Mouse (Mus musculus) hindbrain, embryonic 13.5 days (tissue): ENCODE results near the gene Rhot1. TPM values are rescaled to one million over a fixed set of nuclear protein-coding genes. Genes with fewer than 3 reads are reported as not detected.
"Not testable (repeated sequence)": the region's sequence is repeated elsewhere in the genome, so short reads cannot be mapped to it uniquely, and the experiment has no call there.

Experiments used
- ATAC-seq: fragments of 200-750 bp; cut with Nextera tagmentation; 2 replicates; pipeline ENCODE4 v1.8.0; 2017; ENCODE audit warnings: moderate TSS enrichment; ENCODE audit not compliant: low FRiP score
- H3K27ac ChIP-seq: fragments of 300-500 bp; sonication (generic); 2 replicates; pipeline ENCODE4 v1.5.1; 2015; ENCODE audit warnings: inconsistent platforms, mild to moderate bottlenecking, moderate library complexity
- H3K27me3 ChIP-seq: fragments of 300-500 bp; sonication (generic); 2 replicates; pipeline ENCODE4 v1.6.1; 2015; ENCODE audit warnings: mild to moderate bottlenecking, inconsistent platforms
- H3K36me3 ChIP-seq: fragments of 300-500 bp; sonication (generic); 2 replicates; pipeline ENCODE4 v1.6.1; 2015; ENCODE audit warnings: mild to moderate bottlenecking, inconsistent platforms
- H3K4me1 ChIP-seq: fragments of 300-500 bp; sonication (generic); replicated peaks from 2 replicates; pipeline ENCODE4 v1.6.1; 2015; ENCODE audit warnings: inconsistent platforms
- H3K4me2 ChIP-seq: fragments of 300-500 bp; sonication (generic); 2 replicates; pipeline ENCODE4 v1.6.1; 2015; ENCODE audit warnings: inconsistent platforms, mild to moderate bottlenecking, moderate library complexity
- H3K4me3 ChIP-seq: fragments of 300-500 bp; sonication (generic); 2 replicates; pipeline ENCODE4 v1.5.1; 2015; ENCODE audit warnings: mild to moderate bottlenecking, inconsistent platforms
- H3K9ac ChIP-seq: fragments of 300-500 bp; sonication (generic); 2 replicates; pipeline ENCODE4 v1.6.1; 2015; ENCODE audit warnings: mild to moderate bottlenecking, inconsistent platforms
- H3K9me3 ChIP-seq: fragments of 300-500 bp; sonication (generic); 2 replicates; pipeline ENCODE4 v1.6.1; 2016; ENCODE audit warnings: inconsistent platforms
- WGBS: fragments of 180-500 bp; shearing (Covaris S2); methylation state at CpG from one replicate; pipeline ENCODE4 v1.1.7; 2015; 5-methylcytosine and 5-hydroxymethylcytosine counted together
- polyA plus RNA-seq: library from polyadenylated mRNA; unstranded; fragments of >200 nt; fragmentation: Nextera tagmentation; extraction: Ambion mirVana; gene quantifications from 2 replicates; pipeline ENCODE4 v1.2.1, GENCODE M21; 2015

The Rhot1 gene
- polyA plus RNA-seq, 1 experiment from 2014 or later: 68.4 TPM

GRCm38 (mm10) chr11:80178316-80178715 lies 30.5 kb upstream of the Rhot1 start:
- Histone ChIP-seq H3K4me3 (no peak overlapping the region), H3K27me3 (no peaks in the 10 kb centered on the region; the same call in 1 of the 2 replicates), H3K9ac (no peak overlapping the region), H3K27ac (no peak overlapping the region), H3K4me2 (no peak overlapping the region), H3K4me1 (no peaks in the 10 kb centered on the region), H3K9me3 (no peaks in the 10 kb centered on the region), H3K36me3 (no peaks in the 10 kb centered on the region)
- no peak for ATAC-seq
- WGBS: 88% methylated on average over 8 of the region's 8 CpGs

GRCm38 (mm10) chr11:80181021-80181749 lies 27.6 kb upstream of the Rhot1 start:
- H3K27ac ChIP-seq: no peak overlapping the region
- no peak for ATAC-seq
- H3K4me2 ChIP-seq: no peak overlapping the region
- no peaks in the 10 kb centered on the region for H3K9me3 ChIP-seq
- no peaks in the 10 kb centered on the region for H3K27me3 ChIP-seq
- 78% methylated on average over 5 of the region's 5 CpGs for WGBS
- no peak overlapping the region for H3K9ac ChIP-seq
- no peaks in the 10 kb centered on the region for H3K36me3 ChIP-seq
- H3K4me1 ChIP-seq: peaks cover 5% of the 10 kb centered on the region; the same call in 1 of the 2 replicates
- no peak overlapping the region for H3K4me3 ChIP-seq

DNA sequence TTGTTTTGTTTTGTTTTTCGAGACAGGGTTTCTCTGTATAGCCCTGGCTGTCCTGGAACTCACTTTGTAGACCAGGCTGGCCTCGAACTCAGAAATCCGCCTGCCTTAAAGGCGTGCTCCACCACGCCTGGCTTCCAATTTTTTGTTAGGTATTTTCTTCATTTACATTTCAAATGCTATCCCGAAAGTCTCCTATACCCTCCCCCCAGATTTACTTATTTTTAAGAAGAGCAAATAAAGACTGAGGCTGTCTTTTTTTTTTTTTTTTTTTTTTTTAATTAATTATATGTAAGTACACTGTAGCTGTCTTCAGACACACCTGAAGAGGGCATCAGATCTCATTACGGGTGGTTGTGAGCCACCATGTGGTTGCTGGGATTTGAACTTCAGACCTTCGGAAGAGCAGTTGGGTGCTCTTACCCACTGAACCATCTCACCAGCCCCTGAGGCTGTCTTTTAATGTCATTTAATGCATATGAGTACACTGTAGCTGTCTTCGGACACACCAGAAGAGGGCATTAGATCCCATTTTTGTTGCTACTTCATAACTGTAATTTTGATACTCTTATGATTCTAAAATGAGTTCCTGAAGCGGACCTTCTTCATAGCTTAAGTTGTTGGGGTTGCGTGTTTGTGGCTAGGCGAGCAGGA lies 25.6 kb upstream of the Rhot1 start:
- H3K4me1 ChIP-seq, H3K9me3 ChIP-seq, H3K27ac ChIP-seq, H3K27me3 ChIP-seq, H3K36me3 ChIP-seq, ATAC-seq: not testable (repeated sequence)
- Histone ChIP-seq H3K4me2 (peak overlapping the region; percentile 61), H3K9ac (peak overlapping the region; percentile 71), H3K4me3 (peak overlapping the region; percentile 49)
- WGBS: 48% methylated on average over 12 of the region's 12 CpGs

GRCm38 (mm10) chr11:80183705-80184255 lies 25.0 kb upstream of the Rhot1 start, which contains the start of gene Rnf135:
TSS of gene Rnf135 (plus strand) at chr11:80183851.
- Histone ChIP-seq H3K27me3 (no peaks in the 10 kb centered on the region), H3K4me2 (peak within 1 kb of the TSS; percentile 61), H3K9me3 (no peaks in the 10 kb centered on the region), H3K4me1 (peaks cover 5% of the 10 kb centered on the region; the same call in 1 of the 2 replicates), H3K36me3 (no peaks in the 10 kb centered on the region), H3K4me3 (peak within 1 kb of the TSS; percentile 49), H3K27ac (peak within 1 kb of the TSS; percentile 13), H3K9ac (peak within 1 kb of the TSS; percentile 71)
- WGBS: 2% methylated on average over 33 of the region's 33 CpGs
- ATAC-seq: no peak

DNA sequence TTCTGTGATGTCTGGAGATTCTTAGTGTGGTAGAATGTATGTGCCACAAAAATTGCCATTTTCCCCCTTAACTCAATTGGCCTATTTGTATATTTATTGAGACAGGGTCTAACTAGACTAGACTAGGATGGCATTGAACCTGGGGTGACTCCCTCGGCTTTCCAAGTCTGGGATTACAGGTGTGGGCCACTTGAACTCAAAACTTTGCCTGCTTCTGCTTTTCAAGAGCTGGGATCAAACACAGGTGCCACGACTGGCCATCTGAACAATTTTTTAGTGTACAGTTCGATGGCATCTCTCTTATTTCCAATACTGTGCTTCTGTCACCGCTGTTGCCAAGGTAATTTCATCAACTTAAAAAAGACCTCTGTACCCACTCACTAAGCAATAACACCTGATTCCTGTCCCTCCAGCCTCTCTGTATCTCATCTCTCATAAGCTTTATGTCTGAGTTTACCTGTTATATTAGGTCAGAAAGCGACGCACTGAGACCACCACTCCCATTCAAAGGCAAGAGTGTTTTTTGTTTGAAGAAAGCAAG lies 24.2 kb upstream of the Rhot1 start:
- Histone ChIP-seq H3K27me3 (no peaks in the 10 kb centered on the region), H3K4me1 (peaks cover 5% of the 10 kb centered on the region; the same call in 1 of the 2 replicates), H3K27ac (no peak overlapping the region), H3K4me2 (peak overlapping the region; percentile 61), H3K9ac (no peak overlapping the region), H3K9me3 (no peaks in the 10 kb centered on the region), H3K36me3 (no peaks in the 10 kb centered on the region), H3K4me3 (no peak overlapping the region)
- 90% methylated on average over 6 of the region's 6 CpGs for WGBS
- no peak for ATAC-seq

DNA sequence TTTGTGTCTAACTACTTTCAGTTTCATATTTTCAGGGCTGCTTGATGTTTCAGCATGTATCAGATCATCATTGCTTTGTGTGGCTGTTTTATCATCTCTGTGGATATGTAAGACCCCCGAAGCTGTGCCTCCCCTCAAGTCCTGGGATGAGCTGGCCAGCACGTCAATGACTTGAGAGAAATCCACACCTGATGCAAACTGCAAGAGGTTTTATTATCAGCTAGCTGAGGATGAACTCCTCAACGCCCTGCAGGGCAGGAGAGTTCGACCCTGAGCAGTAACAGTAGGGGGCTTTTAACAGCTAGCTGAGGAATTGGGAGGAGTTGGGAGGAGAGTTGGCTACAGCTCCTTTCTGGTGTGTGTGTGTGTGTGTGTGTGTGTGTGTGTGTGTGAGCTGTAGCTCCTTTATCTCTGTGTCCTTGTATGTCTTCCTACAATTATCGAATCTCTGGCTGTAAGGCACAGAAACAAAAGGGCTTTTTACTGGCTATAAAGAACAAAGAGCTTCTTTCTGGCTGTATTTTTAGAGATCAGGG lies 23.3 kb upstream of the Rhot1 start:
- H3K9ac ChIP-seq, ATAC-seq, H3K4me3 ChIP-seq, H3K36me3 ChIP-seq, H3K4me1 ChIP-seq, H3K9me3 ChIP-seq, H3K27me3 ChIP-seq, H3K27ac ChIP-seq, H3K4me2 ChIP-seq: not testable (repeated sequence)
- 59% methylated on average over 5 of the region's 5 CpGs for WGBS

DNA sequence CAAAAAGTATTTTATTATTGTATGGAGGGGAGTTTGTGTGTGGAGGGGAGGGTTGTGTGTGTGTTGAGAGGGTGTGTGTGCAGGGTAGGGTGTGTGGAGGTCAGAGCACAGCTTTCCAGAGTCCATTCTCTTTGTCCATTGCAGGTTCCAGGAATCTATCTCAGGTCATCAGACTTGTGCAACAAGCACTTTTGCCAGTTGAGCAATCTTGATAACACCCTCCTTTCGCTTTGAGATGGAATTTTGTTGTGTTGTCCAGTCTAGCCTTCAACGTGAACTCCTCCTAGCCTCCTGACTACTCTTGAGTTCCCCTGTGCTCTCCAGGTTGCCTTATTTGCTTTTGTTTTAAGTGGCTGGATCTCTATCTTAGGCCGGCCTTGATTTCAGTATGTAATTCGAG lies 18.5 kb upstream of the Rhot1 start:
- H3K4me3 ChIP-seq: no peak overlapping the region
- no peak overlapping the region for H3K27ac ChIP-seq
- 81% methylated on average over 4 of the region's 4 CpGs for WGBS
- no peak overlapping the region for H3K4me2 ChIP-seq
- no peaks in the 10 kb centered on the region for H3K36me3 ChIP-seq
- H3K4me1 ChIP-seq: no peaks in the 10 kb centered on the region
- no peak for ATAC-seq
- H3K27me3 ChIP-seq: no peaks in the 10 kb centered on the region
- no peak overlapping the region for H3K9ac ChIP-seq
- no peaks in the 10 kb centered on the region for H3K9me3 ChIP-seq

DNA sequence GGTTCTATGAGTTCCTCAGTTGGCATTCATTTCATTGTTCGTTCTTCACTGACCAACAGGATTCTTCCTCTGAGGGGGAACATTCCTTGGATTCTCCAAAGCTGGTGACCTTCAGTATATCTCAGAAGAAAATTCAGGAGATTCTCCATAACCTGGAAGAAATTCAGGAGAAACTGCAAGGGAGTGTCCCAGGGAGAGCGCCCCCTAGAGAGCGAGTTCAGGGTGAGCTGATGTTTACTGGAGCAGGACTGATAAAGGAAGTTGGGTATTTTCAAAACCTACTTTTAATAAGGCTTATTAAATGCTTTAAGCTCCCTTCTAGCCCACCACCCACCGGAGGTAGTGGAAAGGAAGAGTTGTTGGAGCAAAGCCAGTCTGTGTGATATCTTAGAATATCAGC lies 15.0 kb upstream of the Rhot1 start:
- Histone ChIP-seq H3K4me1 (no peaks in the 10 kb centered on the region), H3K27ac (no peak overlapping the region), H3K36me3 (no peaks in the 10 kb centered on the region), H3K4me3 (no peak overlapping the region), H3K9me3 (no peaks in the 10 kb centered on the region), H3K9ac (no peak overlapping the region), H3K4me2 (no peak overlapping the region), H3K27me3 (0 out of 2 replicates have a peak, but pooled peaks cover 3% of the 10 kb centered on the region)
- 69% methylated on average over 4 of the region's 4 CpGs for WGBS
- ATAC-seq: no peak

DNA sequence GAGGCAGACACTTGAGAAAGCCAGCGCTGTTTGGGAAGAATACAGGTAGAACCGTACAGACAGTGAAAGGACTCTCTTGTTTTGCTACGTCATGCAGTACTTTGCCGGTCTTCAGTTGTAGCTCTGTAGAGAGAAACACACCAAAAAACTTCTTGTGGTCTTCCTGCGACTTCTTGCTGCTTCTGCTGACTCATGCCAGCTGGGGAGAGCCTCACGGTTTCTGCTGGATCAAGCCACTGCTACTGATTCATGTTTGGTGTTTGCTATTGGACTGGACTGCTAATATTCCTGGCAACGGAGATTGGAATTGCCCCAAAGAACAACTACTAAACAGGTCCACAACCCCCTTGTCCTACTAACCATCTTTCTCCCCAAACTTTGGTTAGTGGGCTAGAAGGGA lies 12.5 kb upstream of the Rhot1 start:
- Histone ChIP-seq H3K36me3 (no peaks in the 10 kb centered on the region), H3K27me3 (0 out of 2 replicates have a peak, but pooled peaks cover 3% of the 10 kb centered on the region), H3K4me1 (no peaks in the 10 kb centered on the region), H3K4me3 (no peak overlapping the region), H3K27ac (no peak overlapping the region), H3K9ac (no peak overlapping the region), H3K9me3 (no peaks in the 10 kb centered on the region), H3K4me2 (no peak overlapping the region)
- 89% methylated on average over 7 of the region's 7 CpGs for WGBS
- no peak for ATAC-seq

DNA sequence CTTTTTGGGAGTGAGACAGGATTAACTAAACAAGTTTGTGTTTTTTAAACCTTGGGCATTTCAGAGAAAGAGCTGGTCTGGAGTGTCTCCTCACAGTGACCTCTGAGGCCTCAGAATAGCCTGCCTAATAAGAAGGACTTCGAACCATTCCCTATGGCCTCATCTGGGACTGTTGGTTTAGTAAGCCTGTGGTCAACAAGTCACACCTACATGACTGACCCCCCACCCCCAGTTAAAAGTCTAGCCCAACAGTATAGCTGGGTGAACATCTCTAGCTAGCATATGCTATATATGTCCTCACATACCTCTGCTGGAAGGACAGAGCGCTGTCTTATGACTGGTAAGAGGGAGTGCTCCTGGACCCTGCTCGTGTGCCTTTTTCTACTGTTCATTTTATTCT lies 9.5 kb upstream of the Rhot1 start:
- Histone ChIP-seq H3K27ac (no peak overlapping the region), H3K9ac (no peak overlapping the region), H3K4me2 (no peak overlapping the region), H3K36me3 (no peaks in the 10 kb centered on the region), H3K4me3 (no peak overlapping the region), H3K4me1 (no peaks in the 10 kb centered on the region), H3K9me3 (no peaks in the 10 kb centered on the region), H3K27me3 (0 out of 2 replicates have a peak, but pooled peaks cover 3% of the 10 kb centered on the region)
- ATAC-seq: no peak
- 92% methylated on average over 3 of the region's 3 CpGs for WGBS

DNA sequence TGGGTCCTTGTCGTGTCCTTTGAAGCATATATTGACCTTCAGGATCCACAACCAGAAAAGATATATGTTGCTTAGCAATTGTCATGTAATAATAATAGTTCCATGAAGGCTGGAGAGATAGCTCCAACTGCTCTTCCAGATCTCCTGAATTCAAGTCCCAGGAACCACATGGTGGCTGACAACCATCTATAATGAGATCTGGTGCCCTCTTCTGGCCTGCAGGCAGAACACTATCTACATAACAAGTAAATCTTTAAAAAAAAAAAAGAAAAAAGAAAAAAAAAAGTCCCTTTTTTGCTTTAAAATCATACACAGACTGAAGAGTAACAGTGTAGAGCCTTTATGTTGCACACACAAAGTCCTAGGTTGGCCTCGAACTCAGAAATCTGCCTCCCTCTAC lies 9.0 kb upstream of the Rhot1 start:
- Histone ChIP-seq H3K4me2 (no peak overlapping the region), H3K27ac (no peak overlapping the region), H3K9ac (no peak overlapping the region), H3K9me3 (no peaks in the 10 kb centered on the region), H3K36me3 (no peaks in the 10 kb centered on the region), H3K4me3 (no peak overlapping the region), H3K27me3 (0 out of 2 replicates have a peak, but pooled peaks cover 3% of the 10 kb centered on the region), H3K4me1 (no peaks in the 10 kb centered on the region)
- WGBS: 97% methylated on average over 2 of the region's 2 CpGs
- no peak for ATAC-seq

DNA sequence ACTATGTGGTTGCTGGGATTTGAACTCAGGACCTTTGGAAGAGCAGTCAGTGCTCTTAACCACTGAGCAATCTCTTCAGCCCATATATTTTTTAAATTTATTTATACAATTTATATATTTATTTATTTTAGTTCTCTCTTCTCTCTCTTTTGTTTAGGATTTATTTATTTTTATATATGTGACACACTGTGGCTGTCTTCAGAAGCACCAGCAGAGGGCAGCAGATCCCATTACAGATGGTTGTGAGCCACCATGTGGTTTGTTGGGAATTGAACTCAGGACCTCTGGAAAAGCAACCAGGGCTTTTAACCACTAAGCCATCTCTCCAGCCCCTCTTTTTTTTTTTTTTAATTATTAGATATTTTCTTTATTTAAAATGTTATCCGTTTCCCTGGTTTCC lies 8.5 kb upstream of the Rhot1 start:
- Histone ChIP-seq H3K9ac (no peak overlapping the region), H3K27me3 (0 out of 2 replicates have a peak, but pooled peaks cover 3% of the 10 kb centered on the region), H3K4me1 (no peaks in the 10 kb centered on the region), H3K27ac (no peak overlapping the region), H3K36me3 (no peaks in the 10 kb centered on the region), H3K9me3 (no peaks in the 10 kb centered on the region), H3K4me3 (no peak overlapping the region), H3K4me2 (no peak overlapping the region)
- WGBS: 80% methylated on average over 1 of the region's 1 CpGs
- no peak for ATAC-seq
